Mouse (Mus musculus) CD8-positive naive resting alpha-beta T cell, adult 57 days (primary cell): ENCODE measurements around the gene Zfp654. TPM values are rescaled to one million over a fixed set of nuclear protein-coding genes. Genes with fewer than 3 reads are reported as not detected.

Experiments used
- total RNA-seq: library from RNA; stranded (reverse); gene quantifications from one replicate; pipeline ENCODE4 v1.2.4, GENCODE M21; 2023

Zfp654 gene
- 30.9 TPM for total RNA-seq

DNA sequence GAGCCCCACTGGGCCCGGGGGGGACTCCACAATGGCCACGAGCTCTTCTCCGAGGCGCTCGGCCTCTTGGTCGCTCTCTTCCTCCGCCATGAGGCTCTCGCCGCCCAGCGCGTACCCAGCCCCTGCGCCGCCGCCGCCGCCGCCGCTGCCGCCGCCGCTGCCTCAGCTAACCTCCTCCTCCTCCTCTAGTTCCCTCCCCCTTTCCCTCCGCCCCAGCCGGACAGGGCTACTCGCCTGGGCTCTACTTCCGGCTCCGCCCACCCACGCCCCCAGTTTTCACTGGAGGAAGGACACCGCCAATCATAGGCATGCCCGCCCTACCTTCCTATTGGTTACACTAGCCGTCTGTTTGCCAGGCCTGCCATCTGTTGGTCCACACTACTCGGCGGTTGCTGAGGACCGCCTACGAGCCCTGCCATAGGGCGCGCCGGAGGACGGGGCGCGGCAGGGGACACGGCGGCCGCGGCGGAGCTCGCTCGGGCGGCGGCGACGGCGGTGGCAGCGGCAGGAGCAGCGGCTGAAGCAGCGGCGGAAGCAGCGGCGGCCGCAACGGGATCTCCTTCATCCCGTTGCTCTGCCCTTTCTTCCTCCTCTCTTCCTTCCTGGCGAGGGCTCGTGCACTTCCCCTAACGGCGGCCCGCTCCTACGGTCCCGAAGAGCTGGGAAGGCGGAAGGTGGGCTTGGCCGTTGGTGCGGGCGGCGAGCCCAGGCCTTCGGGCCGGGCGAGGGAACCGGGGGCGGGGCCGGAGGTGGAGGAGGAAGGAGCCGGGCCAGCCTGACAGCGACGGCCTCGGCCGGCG lies at the start of gene Zfp654, which contains the start of gene Cggbp1:
Gene Zfp654 (minus strand): TSS at position 90 of the 800 bp plus-strand sequence.
Gene Cggbp1 (plus strand): TSS at position 434 of the 800 bp plus-strand sequence.

DNA sequence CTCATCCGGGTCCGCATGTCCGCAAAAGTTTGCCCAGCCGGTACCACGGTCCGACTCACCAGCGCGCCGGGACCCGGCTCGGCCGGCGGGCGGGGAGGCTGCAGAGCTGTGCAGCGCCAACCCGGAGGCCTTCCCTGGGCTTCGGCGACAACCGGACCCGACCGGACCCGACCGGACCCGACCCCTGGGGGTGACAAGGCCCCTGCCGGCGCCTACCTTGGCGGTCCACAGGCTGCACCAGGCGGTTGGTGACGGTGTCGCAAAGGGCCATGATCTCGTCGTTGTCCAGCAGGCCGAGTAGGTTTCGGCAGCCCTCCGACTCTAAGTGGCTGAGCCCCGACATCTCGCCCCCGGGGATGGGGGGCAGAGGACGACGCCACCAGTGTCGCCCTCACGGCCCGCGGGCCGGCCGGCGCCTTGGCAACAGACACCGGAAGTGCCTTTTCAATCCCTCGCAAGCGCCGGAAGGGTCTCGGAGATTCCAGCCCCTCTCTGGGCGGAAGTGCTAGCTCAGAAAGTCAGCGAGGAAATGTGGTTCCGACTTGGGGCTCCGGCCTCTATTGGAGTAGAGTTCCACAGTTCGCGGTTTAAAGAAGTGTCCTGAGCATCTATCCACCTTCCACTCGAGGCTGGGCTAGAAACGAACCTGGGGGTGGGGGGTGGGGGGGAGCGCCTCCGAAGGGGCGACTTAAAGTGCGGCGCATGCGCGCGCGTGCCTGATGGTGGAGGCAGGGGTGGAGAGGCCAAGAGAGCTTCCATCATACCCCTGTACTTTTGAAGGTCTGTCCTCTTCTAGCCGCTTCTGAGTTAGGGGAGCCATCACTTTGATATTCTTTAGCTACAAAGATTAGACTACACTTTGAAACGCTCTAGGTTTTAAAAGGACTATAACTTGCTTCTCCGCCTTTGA lies 80.7 kb downstream of the Zfp654 start, which contains the start of gene 4930453N24Rik:
Gene 4930453N24Rik (minus strand): TSS at position 641 of the 910 bp plus-strand sequence.

Other genes with a start within 250 kb of the Zfp654 start
- not detected for gene Csnka2ip, start 249.2 kb downstream of the Zfp654 start, total RNA-seq
- gene 4930453N24Rik, start 80.5 kb downstream of the Zfp654 start, total RNA-seq, result 70.9 TPM
- gene Cggbp1, start 344 bp upstream of the Zfp654 start, total RNA-seq, result 126 TPM